In genomic region chr13:51280388-51280753, GRCm38 (mm10) we compare ENCODE assay signal across 9 mouse cellular contexts.
A peak's percentile ranks its signal among the peaks of the same experiment; 100 is the strongest.
DNase-seq lines count a peak whose midpoint lies in the region; ATAC-seq lines count a peak whose summit lies in the region.
"Had no signal": no experiment of that assay in that cellular context is flagged by ENCODE, and none has a peak within 500 bp of the region (broad histone marks: within the 10 kb centered on the region; RNA-seq: fewer than 3 reads in every experiment).

No protein-coding gene starts in this region.

- H3K4me3 ChIP-seq in heart, embryonic 16.5 days (ENCODE audit: low read length): no peak overlapping the region
- H3K4me3 ChIP-seq in embryonic facial prominence, embryonic 13.5 days: no peak overlapping the region
- peak overlapping the region; percentile 33; the same call in 1 of the 2 replicates for H3K4me3 ChIP-seq in limb, embryonic 10.5 days

- 62% methylated on average over 8 of the region's 8 CpGs for WGBS in heart, embryonic 16.5 days
- WGBS in embryonic facial prominence, embryonic 13.5 days: 19% methylated on average over 8 of the region's 8 CpGs
- WGBS in limb, embryonic 10.5 days: 34% methylated on average over 8 of the region's 8 CpGs

- H3K27me3 ChIP-seq in heart, embryonic 16.5 days (ENCODE audit: control insufficient read depth, insufficient read depth, low read length): no peaks in the 10 kb centered on the region
- H3K27me3 ChIP-seq in embryonic facial prominence, embryonic 13.5 days: no peaks in the 10 kb centered on the region
- no peaks in the 10 kb centered on the region for H3K27me3 ChIP-seq in limb, embryonic 10.5 days (ENCODE audit: low read depth, poor library complexity, severe bottlenecking)

- peak overlapping the region; percentile 40 for H3K27ac ChIP-seq in heart, embryonic 16.5 days (ENCODE audit: low read length)
- H3K27ac ChIP-seq in embryonic facial prominence, embryonic 13.5 days: peak overlapping the region; percentile 97
- peak overlapping the region; percentile 90 for H3K27ac ChIP-seq in limb, embryonic 10.5 days

- peak; percentile 7; the same call in 1 of the 2 replicates for ATAC-seq in heart, embryonic 16.5 days (replicated peaks; ENCODE audit: extremely low read depth, insufficient read depth, low FRiP score)
- peak; percentile 34 for ATAC-seq in embryonic facial prominence, embryonic 13.5 days (ENCODE audit: insufficient number of reproducible peaks, insufficient read depth, low FRiP score, low TSS enrichment, low read depth)
- no peak for ATAC-seq in activated CD4-positive, CD25-positive, alpha-beta regulatory T cell, adult 4 months

- DNase-seq in heart, postnatal 4 days: no peak
- peak; percentile 27 for DNase-seq in R1 (ENCODE audit: low read depth, low spot score)
- peak; percentile 68 for DNase-seq in limb, embryonic 10.5 days (ENCODE audit: low spot score)
- DNase-seq in adrenal gland, postnatal 4 days (ENCODE audit: low spot score in 2 of 2): no peak
- no peak for DNase-seq in MN1 (ENCODE audit: low spot score)
- DNase-seq: thymus, postnatal 25 days had no signal

- peaks cover 4% of the 10 kb centered on the region; the same call in 1 of the 2 replicates for H3K9me3 ChIP-seq in heart, embryonic 16.5 days (replicated peaks; ENCODE audit: control insufficient read depth, low read length)
- H3K9me3 ChIP-seq in embryonic facial prominence, embryonic 13.5 days: no peaks in the 10 kb centered on the region
- no peaks in the 10 kb centered on the region; the same call in 1 of the 2 replicates for H3K9me3 ChIP-seq in limb, embryonic 10.5 days (replicated peaks)

- H3K36me3 ChIP-seq in heart, embryonic 16.5 days (ENCODE audit: control insufficient read depth, insufficient read depth): no peaks in the 10 kb centered on the region
- no peaks in the 10 kb centered on the region for H3K36me3 ChIP-seq in embryonic facial prominence, embryonic 13.5 days
- 0 out of 2 replicates have a peak, but pooled peaks cover 2% of the 10 kb centered on the region for H3K36me3 ChIP-seq in limb, embryonic 10.5 days

- 0 out of 2 replicates have a peak overlapping the region, but pooled peaks have one; percentile 5 for H3K4me2 ChIP-seq in heart, embryonic 16.5 days (ENCODE audit: low read depth, low read length)
- H3K4me2 ChIP-seq in embryonic facial prominence, embryonic 13.5 days: peak overlapping the region; percentile 36

- H3K4me1 ChIP-seq in heart, embryonic 16.5 days (ENCODE audit: control insufficient read depth, insufficient read depth, low read length): peaks cover 14% of the 10 kb centered on the region
- H3K4me1 ChIP-seq in embryonic facial prominence, embryonic 13.5 days: peaks cover 55% of the 10 kb centered on the region
- H3K4me1 ChIP-seq in limb, embryonic 10.5 days: peaks cover 66% of the 10 kb centered on the region

- H3K9ac ChIP-seq in heart, embryonic 16.5 days (ENCODE audit: low read length): no peak overlapping the region
- no peak overlapping the region for H3K9ac ChIP-seq in embryonic facial prominence, embryonic 13.5 days

Comparison
In these comparisons a context has a peak if more than half of its experiments do, and no peak if none do; other contexts are left out.
1. H3K27ac ChIP-seq: peak in every context shown above with its lines; median percentile 97 in embryonic facial prominence, embryonic 13.5 days; 90 in limb, embryonic 10.5 days; 40 in heart, embryonic 16.5 days.
2. DNase-seq: peak in R1 (single experiment) and limb, embryonic 10.5 days (single experiment); none in heart, postnatal 4 days (single experiment), adrenal gland, postnatal 4 days (0 of 2) and MN1 (single experiment).